Comparison of ENCODE assay signal across 20 mouse cellular contexts in the genomic region with DNA sequence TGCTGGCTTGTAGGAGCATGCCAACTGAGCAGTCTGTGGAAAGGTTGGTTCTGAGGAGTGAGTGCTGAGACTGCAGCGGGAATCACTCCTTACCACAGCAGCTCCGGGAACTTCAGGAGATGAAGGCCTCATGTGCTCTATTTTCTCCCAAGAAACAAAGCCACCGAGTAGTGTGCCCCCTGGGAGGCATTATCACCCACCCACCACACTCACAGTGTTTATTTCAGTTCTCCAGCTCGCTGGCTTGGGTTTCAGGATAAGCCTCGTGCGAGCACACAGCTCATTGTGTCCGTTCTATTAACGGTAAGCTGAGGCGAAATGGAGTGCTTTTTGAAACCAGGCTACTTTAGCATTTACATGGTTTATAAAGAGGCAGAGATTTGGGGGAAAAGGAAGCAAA. TPM values are rescaled to one million over a fixed set of nuclear protein-coding genes. Genes with fewer than 3 reads are reported as not detected.
DNase-seq lines count a peak whose midpoint lies in the region; ATAC-seq lines count a peak whose summit lies in the region.
"Had no signal": no experiment of that assay in that cellular context is flagged by ENCODE, and none has a peak within 500 bp of the region (broad histone marks: within the 10 kb centered on the region; RNA-seq: fewer than 3 reads in every experiment).

No protein-coding gene starts in this region.

- no peaks in the 10 kb centered on the region for H3K36me3 ChIP-seq in heart, embryonic 11.5 days (ENCODE audit: control insufficient read depth, insufficient read depth, low read length)
- no peaks in the 10 kb centered on the region for H3K36me3 ChIP-seq in kidney, embryonic 15.5 days
- peaks cover 7% of the 10 kb centered on the region; the same call in 1 of the 2 replicates for H3K36me3 ChIP-seq in embryonic facial prominence, embryonic 10.5 days (replicated peaks)
- peaks cover 13% of the 10 kb centered on the region; the same call in 1 of the 2 replicates for H3K36me3 ChIP-seq in limb, embryonic 13.5 days
- H3K36me3 ChIP-seq: neural tube, embryonic 15.5 days had no signal

- WGBS in heart, embryonic 11.5 days (ENCODE audit: insufficient replicate concordance) = 38% methylated on average over 9 of the region's 9 CpGs
- WGBS in kidney, embryonic 15.5 days = 58% methylated on average over 9 of the region's 9 CpGs
- 48% methylated on average over 9 of the region's 9 CpGs for WGBS in embryonic facial prominence, embryonic 10.5 days
- 49% methylated on average over 9 of the region's 9 CpGs for WGBS in limb, embryonic 13.5 days

- no peak for DNase-seq in heart, adult 18-20 months
- no peak for DNase-seq in kidney, postnatal 10 days
- no peak for DNase-seq in embryonic facial prominence, embryonic 10.5 days (ENCODE audit: low spot score)
- no peak for DNase-seq in cerebellum, postnatal 25 days
- DNase-seq in left cerebral cortex, adult 9 months (ENCODE audit: low spot score in 2 of 2) = no peak
- DNase-seq: adrenal gland, adult 8-10 months; cerebellum, postnatal 14 days; forebrain, postnatal 0 days; gastrocnemius, postnatal 10 days; layer of hippocampus, postnatal 36 days; lung, embryonic 14.5 days; lung, postnatal 4 days; thymus, adult 2 months had no signal

- H3K4me1 ChIP-seq in heart, embryonic 11.5 days (ENCODE audit: control insufficient read depth, insufficient read depth, low read length) = peaks cover 59% of the 10 kb centered on the region
- peaks cover 64% of the 10 kb centered on the region for H3K4me1 ChIP-seq in kidney, embryonic 15.5 days
- H3K4me1 ChIP-seq in embryonic facial prominence, embryonic 10.5 days = peaks cover 62% of the 10 kb centered on the region
- peaks cover 66% of the 10 kb centered on the region for H3K4me1 ChIP-seq in limb, embryonic 13.5 days

- H3K27me3 ChIP-seq in heart, embryonic 11.5 days (ENCODE audit: control insufficient read depth, insufficient read depth, low read length) = no peaks in the 10 kb centered on the region
- no peaks in the 10 kb centered on the region for H3K27me3 ChIP-seq in kidney, embryonic 15.5 days
- H3K27me3 ChIP-seq in embryonic facial prominence, embryonic 10.5 days (replicated peaks; ENCODE audit: low read depth, poor library complexity, severe bottlenecking) = 0 out of 2 replicates have a peak, but pooled peaks cover 2% of the 10 kb centered on the region
- H3K27me3 ChIP-seq in limb, embryonic 13.5 days = no peaks in the 10 kb centered on the region
- H3K27me3 ChIP-seq: neural tube, embryonic 15.5 days had no signal

- H3K27ac ChIP-seq in heart, embryonic 11.5 days (ENCODE audit: low read depth, low read length) = peak overlapping the region; percentile 41; the same call in 1 of the 2 replicates
- 0 out of 2 replicates have a peak overlapping the region, but pooled peaks have one; percentile 27 for H3K27ac ChIP-seq in kidney, embryonic 15.5 days
- peak overlapping the region; percentile 32; the same call in 1 of the 2 replicates for H3K27ac ChIP-seq in embryonic facial prominence, embryonic 10.5 days (replicated peaks)
- peak overlapping the region; percentile 63 for H3K27ac ChIP-seq in limb, embryonic 13.5 days
- H3K27ac ChIP-seq: hindbrain, postnatal 0 days; neural tube, embryonic 15.5 days had no signal

- no peaks in the 10 kb centered on the region for H3K9me3 ChIP-seq in heart, embryonic 11.5 days (replicated peaks; ENCODE audit: control insufficient read depth, low read length)
- no peaks in the 10 kb centered on the region for H3K9me3 ChIP-seq in kidney, embryonic 15.5 days (replicated peaks)
- H3K9me3 ChIP-seq in embryonic facial prominence, embryonic 10.5 days = no peaks in the 10 kb centered on the region
- no peaks in the 10 kb centered on the region for H3K9me3 ChIP-seq in limb, embryonic 13.5 days
- H3K9me3 ChIP-seq: neural tube, embryonic 15.5 days had no signal

- H3K9ac ChIP-seq in heart, embryonic 11.5 days (ENCODE audit: low read depth, low read length) = no peak overlapping the region
- H3K9ac ChIP-seq in kidney, embryonic 15.5 days = no peak overlapping the region
- no peak overlapping the region for H3K9ac ChIP-seq in limb, embryonic 13.5 days
- H3K9ac ChIP-seq: forebrain, postnatal 0 days; lung, embryonic 14.5 days; neural tube, embryonic 15.5 days had no signal

- H3K4me2 ChIP-seq in heart, embryonic 11.5 days = no peak overlapping the region
- H3K4me2 ChIP-seq in kidney, embryonic 15.5 days = no peak overlapping the region
- H3K4me2 ChIP-seq in limb, embryonic 13.5 days (replicated peaks) = no peak overlapping the region
- H3K4me2 ChIP-seq: lung, embryonic 14.5 days; midbrain, embryonic 11.5 days; neural tube, embryonic 15.5 days had no signal

- no peak for ATAC-seq in heart, embryonic 11.5 days (replicated peaks; ENCODE audit: insufficient number of reproducible peaks, low FRiP score, low TSS enrichment)
- ATAC-seq in kidney, embryonic 15.5 days (replicated peaks; ENCODE audit: low FRiP score) = no peak
- ATAC-seq in limb, embryonic 13.5 days (ENCODE audit: low FRiP score, low read depth) = 0 out of 2 replicates have a peak, but pooled peaks have one; percentile 15
- ATAC-seq: forebrain, postnatal 0 days; hindbrain, postnatal 0 days had no signal

- no peak overlapping the region for H3K4me3 ChIP-seq in heart, embryonic 11.5 days (ENCODE audit: low read depth, low read length)
- no peak overlapping the region for H3K4me3 ChIP-seq in kidney, embryonic 15.5 days (replicated peaks)
- H3K4me3 ChIP-seq in embryonic facial prominence, embryonic 10.5 days = no peak overlapping the region
- no peak overlapping the region for H3K4me3 ChIP-seq in limb, embryonic 13.5 days
- H3K4me3 ChIP-seq: myocyte; neural tube, embryonic 15.5 days had no signal

RNA-seq across cellular contexts. Expression of a gene that starts 32.1 kb away (rescaled TPM):
- 27.4 and 31.3 TPM in 2 replicates for polyA plus RNA-seq in heart, embryonic 11.5 days (2014; fragmentation: Nextera tagmentation; extraction: Ambion mirVana)
- total RNA-seq in heart, adult 18-20 months (2021) = 1 to 10 TPM; 3.8 to 4.1 TPM
- 47.1 and 49.5 TPM in 2 replicates for polyA plus RNA-seq in kidney, embryonic 15.5 days (2015; fragmentation: Nextera tagmentation; extraction: Ambion mirVana)
- 57.1 and 63.6 TPM in 2 replicates for polyA plus RNA-seq in embryonic facial prominence, embryonic 10.5 days (2016; fragmentation: Nextera tagmentation; extraction: Ambion mirVana)
- 47.6 and 51.7 TPM in 2 replicates for polyA plus RNA-seq in limb, embryonic 13.5 days (2015; fragmentation: Nextera tagmentation; extraction: Ambion mirVana)
